Mouse (Mus musculus) heart, embryonic 11.5 days (tissue): ENCODE results near the gene Lce3c. TPM values are rescaled to one million over a fixed set of nuclear protein-coding genes. Genes with fewer than 3 reads are reported as not detected.

Source experiments
- ATAC-seq: fragments of 200-750 bp; cut with Nextera tagmentation; replicated peaks from 2 replicates; pipeline ENCODE4 v1.8.0; 2017; ENCODE audit warnings: moderate library complexity; ENCODE audit not compliant: insufficient number of reproducible peaks, low FRiP score, low TSS enrichment
- H3K27ac ChIP-seq: fragments of 300-500 bp; sonication (generic); 2 replicates; pipeline ENCODE4 v1.5.1; 2014; ENCODE audit warnings: mild to moderate bottlenecking, low read depth, low read length
- H3K27me3 ChIP-seq: fragments of 300-500 bp; sonication (generic); 2 replicates; pipeline ENCODE4 v1.6.1; 2014; ENCODE audit warnings: mild to moderate bottlenecking, low read length, mixed read lengths; ENCODE audit not compliant: control insufficient read depth, insufficient read depth
- H3K36me3 ChIP-seq: fragments of 300-500 bp; sonication (generic); 2 replicates; pipeline ENCODE4 v1.6.1; 2014; ENCODE audit warnings: mild to moderate bottlenecking, low read length, moderate library complexity, mixed read lengths; ENCODE audit not compliant: control insufficient read depth, insufficient read depth
- H3K4me1 ChIP-seq: fragments of 300-500 bp; sonication (generic); 2 replicates; pipeline ENCODE4 v1.6.1; 2014; ENCODE audit warnings: low read length; ENCODE audit not compliant: control insufficient read depth, insufficient read depth
- H3K4me2 ChIP-seq: fragments of 300-500 bp; sonication (generic); 2 replicates; pipeline ENCODE4 v1.6.1; 2014; ENCODE audit warnings: mild to moderate bottlenecking, moderate library complexity
- H3K4me3 ChIP-seq: fragments of 300-500 bp; sonication (generic); 2 replicates; pipeline ENCODE4 v1.5.1; 2014; ENCODE audit warnings: low read depth, low read length
- H3K9ac ChIP-seq: fragments of 300-500 bp; sonication (generic); 2 replicates; pipeline ENCODE4 v1.6.1; 2014; ENCODE audit warnings: mild to moderate bottlenecking, low read depth, low read length, moderate library complexity
- H3K9me3 ChIP-seq: fragments of 300-500 bp; sonication (generic); replicated peaks from 2 replicates; pipeline ENCODE4 v1.6.1; 2016; ENCODE audit warnings: low read length; ENCODE audit not compliant: control insufficient read depth
- WGBS: fragments of 180-500 bp; shearing (Covaris S2); extraction: QIAGEN DNeasy Blood & Tissue Kit; methylation state at CpG from one replicate; pipeline ENCODE4 v1.1.7; 2014; ENCODE audit not compliant: insufficient replicate concordance; 5-methylcytosine and 5-hydroxymethylcytosine counted together
- polyA plus RNA-seq: library from polyadenylated mRNA; unstranded; fragments of >200 nt; fragmentation: Nextera tagmentation; extraction: Ambion mirVana; gene quantifications from 2 replicates; pipeline ENCODE4 v1.2.1, GENCODE M21; 2014

Lce3c gene
- not detected in 2 replicates for polyA plus RNA-seq

DNA sequence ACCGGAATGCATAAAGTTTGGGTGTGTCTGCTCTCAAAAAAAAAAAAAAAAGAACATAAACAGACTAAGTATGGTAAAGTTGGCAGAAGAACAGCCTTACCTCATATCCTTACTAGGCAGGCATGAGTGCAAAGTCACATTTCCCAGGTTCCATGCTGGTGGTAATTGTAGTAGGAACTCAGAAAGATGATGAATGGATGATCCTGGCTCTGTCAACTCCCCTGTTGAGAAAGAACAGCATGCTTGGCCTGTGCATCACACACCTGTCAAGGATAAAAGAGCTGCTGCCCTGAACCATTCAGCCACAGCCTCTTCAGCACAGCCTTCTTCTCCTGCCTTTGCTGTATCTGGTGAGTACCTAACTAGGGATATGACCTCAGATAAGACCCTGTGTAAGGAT is at the start of gene Lce3c:
Gene Lce3c (plus strand): TSS at position 301 of the 400 bp plus-strand sequence.
- Histone ChIP-seq H3K36me3 (no peaks in the 10 kb centered on the region), H3K9me3 (no peaks in the 10 kb centered on the region), H3K4me2 (no peak within 1 kb of the TSS), H3K27ac (no peak within 1 kb of the TSS), H3K4me1 (no peaks in the 10 kb centered on the region), H3K9ac (no peak within 1 kb of the TSS), H3K27me3 (no peaks in the 10 kb centered on the region), H3K4me3 (no peak within 1 kb of the TSS)
- WGBS, result 73% methylated on average over 1 of the region's 1 CpGs
- no peak for ATAC-seq

DNA sequence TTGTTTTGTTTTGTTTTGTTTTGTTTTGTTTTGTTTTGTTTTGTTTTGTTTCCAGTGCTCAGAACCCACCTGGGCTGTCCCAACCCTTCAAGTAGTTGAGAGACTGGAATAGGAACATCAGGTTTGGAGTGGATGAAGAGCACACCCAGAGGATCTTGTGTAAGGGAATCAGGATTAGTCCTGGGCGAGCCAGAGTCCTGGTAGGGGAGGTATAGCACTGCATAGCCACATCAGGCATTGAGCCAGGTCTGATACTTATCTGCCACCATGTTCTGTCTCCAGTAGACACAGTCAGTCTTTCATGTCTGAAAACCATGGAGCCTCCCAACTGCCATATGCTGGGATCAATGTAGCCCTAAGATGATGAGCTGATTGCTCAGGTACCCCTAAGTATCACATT is 49.8 kb upstream of the Lce3c start:
- WGBS, result 44% methylated on average over 1 of the region's 1 CpGs
- Histone ChIP-seq H3K9ac (no peak overlapping the region), H3K36me3 (no peaks in the 10 kb centered on the region), H3K9me3 (no peaks in the 10 kb centered on the region), H3K4me1 (no peaks in the 10 kb centered on the region), H3K27ac (no peak overlapping the region), H3K27me3 (no peaks in the 10 kb centered on the region), H3K4me3 (no peak overlapping the region), H3K4me2 (no peak overlapping the region)
- ATAC-seq, result no peak

DNA sequence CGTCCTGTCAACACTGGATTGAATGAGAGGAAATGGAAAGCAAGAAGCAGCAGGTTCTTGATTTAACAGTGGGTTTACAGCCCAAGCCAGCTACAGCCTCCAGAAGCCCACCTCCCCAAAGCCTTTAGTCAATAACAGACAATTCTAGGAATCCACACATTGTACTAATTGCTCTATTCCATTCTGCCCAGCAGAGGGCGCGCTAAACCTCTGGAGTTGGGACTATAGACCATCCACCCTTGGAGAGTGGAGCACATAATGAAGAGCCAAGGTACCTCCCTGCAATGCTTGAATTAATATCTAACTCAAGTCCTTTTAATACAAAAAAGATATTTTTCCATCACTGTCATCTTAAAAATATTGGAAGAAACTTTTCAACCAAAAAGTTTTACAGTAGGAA is 41.3 kb upstream of the Lce3c start:
- no peaks in the 10 kb centered on the region for H3K9me3 ChIP-seq
- H3K4me1 ChIP-seq, result no peaks in the 10 kb centered on the region
- H3K27me3 ChIP-seq, result no peaks in the 10 kb centered on the region
- ATAC-seq, result no peak
- H3K36me3 ChIP-seq, result no peaks in the 10 kb centered on the region
- H3K27ac ChIP-seq, result no peak overlapping the region
- H3K4me3 ChIP-seq, result no peak overlapping the region
- WGBS, result 21% methylated on average over 3 of the region's 3 CpGs
- H3K9ac ChIP-seq, result no peak overlapping the region
- no peak overlapping the region for H3K4me2 ChIP-seq

DNA sequence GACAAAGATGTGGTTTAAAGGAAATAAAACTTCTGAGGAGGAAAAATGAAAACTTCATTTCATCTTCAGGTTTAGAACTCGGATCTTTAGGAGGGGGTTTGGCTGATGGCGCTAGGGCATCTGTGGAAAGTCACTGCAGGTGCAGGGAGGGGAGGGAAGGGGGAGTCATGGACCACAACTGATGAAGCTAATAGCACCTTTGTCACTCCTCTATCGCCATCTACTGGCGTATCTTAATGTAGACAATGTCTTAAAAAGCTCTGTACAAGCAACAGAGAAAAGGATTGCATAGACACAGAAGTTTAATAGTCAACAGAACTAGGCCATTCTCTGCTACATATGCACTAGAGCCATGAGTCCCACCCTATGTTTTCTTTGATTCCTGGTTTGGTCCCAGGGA is 40.6 kb upstream of the Lce3c start:
- H3K27ac ChIP-seq, result no peak overlapping the region
- H3K4me1 ChIP-seq, result no peaks in the 10 kb centered on the region
- H3K4me3 ChIP-seq, result no peak overlapping the region
- no peak for ATAC-seq
- no peak overlapping the region for H3K4me2 ChIP-seq
- no peaks in the 10 kb centered on the region for H3K36me3 ChIP-seq
- no peak overlapping the region for H3K9ac ChIP-seq
- H3K27me3 ChIP-seq, result no peaks in the 10 kb centered on the region
- 30% methylated on average over 4 of the region's 4 CpGs for WGBS
- H3K9me3 ChIP-seq, result no peaks in the 10 kb centered on the region

DNA sequence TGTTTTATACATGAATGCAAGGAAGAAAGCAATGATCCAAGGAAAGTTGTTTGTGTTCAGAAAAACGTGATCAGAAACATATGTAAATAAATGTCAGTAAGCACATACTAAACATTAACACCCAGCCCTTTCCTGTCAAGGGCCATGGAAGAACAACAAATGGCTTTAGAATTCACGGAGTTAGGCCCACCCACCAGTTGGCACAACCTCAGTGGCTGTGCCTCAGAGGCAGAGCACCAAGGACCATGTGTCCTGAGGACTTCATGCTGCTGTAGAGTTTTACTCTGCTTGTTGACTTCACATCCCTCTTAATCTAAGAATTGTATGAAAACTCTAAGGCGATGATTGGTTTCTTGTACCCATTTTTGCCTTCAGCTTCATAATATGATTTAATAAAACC is 39.1 kb upstream of the Lce3c start:
- H3K9me3 ChIP-seq, result no peaks in the 10 kb centered on the region
- no peaks in the 10 kb centered on the region for H3K36me3 ChIP-seq
- no peak for ATAC-seq
- no peak overlapping the region for H3K4me2 ChIP-seq
- no peak overlapping the region for H3K9ac ChIP-seq
- 44% methylated on average over 3 of the region's 3 CpGs for WGBS
- no peaks in the 10 kb centered on the region for H3K4me1 ChIP-seq
- H3K4me3 ChIP-seq, result no peak overlapping the region
- H3K27ac ChIP-seq, result no peak overlapping the region
- H3K27me3 ChIP-seq, result no peaks in the 10 kb centered on the region

DNA sequence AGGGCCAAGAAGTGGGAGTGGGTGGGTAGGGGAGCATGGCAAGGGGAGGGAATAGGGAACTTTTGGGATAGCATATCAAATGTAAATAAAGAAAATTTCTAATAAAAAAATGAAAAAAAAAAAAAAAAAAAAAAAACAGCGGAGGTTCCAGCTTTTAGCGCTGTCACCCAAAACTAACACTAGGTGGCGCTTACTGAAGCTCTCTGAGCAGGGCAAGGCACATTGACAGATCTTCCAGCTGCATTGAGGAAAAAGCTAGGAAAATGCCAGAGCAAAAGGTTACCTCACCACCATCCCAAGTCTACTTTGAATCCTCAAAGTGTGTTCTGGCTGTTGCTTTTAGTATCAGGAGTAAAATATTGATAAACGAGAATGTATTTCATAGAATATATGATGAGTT is 36.7 kb upstream of the Lce3c start:
- H3K9ac ChIP-seq, result no peak overlapping the region
- WGBS, result 24% methylated on average over 4 of the region's 4 CpGs
- ATAC-seq, result no peak
- no peaks in the 10 kb centered on the region for H3K36me3 ChIP-seq
- H3K27me3 ChIP-seq, result no peaks in the 10 kb centered on the region
- no peak overlapping the region for H3K4me2 ChIP-seq
- no peak overlapping the region for H3K4me3 ChIP-seq
- H3K9me3 ChIP-seq, result no peaks in the 10 kb centered on the region
- H3K4me1 ChIP-seq, result no peaks in the 10 kb centered on the region
- H3K27ac ChIP-seq, result no peak overlapping the region

DNA sequence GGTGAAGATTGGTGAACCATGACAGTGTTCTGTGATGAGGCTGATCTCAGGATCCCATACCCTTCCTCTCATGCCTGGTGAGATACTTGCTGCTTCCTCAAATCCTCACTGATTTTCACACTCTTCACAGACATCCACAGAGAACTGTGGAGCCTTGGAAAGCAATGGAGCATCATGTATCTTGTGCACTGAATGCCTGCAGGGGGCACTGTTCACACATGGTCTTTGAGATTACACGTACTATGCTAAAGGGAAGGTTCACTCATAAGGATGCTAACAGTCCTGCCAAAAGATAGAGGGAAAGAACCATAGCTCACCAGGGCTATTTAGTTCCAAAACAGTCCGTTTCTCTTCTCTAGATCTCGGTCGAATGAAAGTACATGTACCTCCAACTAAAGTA is 23.9 kb upstream of the Lce3c start:
- no peaks in the 10 kb centered on the region for H3K27me3 ChIP-seq
- H3K4me2 ChIP-seq, result no peak overlapping the region
- WGBS, result 54% methylated on average over 4 of the region's 4 CpGs
- no peak overlapping the region for H3K27ac ChIP-seq
- H3K4me3 ChIP-seq, result no peak overlapping the region
- no peak overlapping the region for H3K9ac ChIP-seq
- H3K9me3 ChIP-seq, result no peaks in the 10 kb centered on the region
- no peak for ATAC-seq
- no peaks in the 10 kb centered on the region for H3K36me3 ChIP-seq
- H3K4me1 ChIP-seq, result no peaks in the 10 kb centered on the region

DNA sequence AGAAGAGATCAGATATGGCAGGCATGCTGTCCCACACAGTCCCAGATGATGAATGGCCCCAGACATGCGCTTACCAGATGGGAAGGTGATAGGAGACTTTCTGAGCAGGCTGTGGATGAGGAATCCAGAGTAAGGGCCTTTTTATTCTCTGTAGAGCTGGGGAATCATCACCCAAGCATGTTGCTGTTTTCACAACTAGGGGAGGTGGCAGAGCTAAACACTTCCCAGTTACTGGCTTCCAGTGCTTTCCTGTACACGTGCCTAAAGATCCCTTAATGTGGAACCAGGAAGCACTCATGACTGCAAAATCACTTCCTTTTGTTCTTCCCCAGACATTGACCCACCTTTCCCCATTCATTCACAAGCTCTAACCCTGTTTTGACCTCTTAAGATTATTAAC is 18.2 kb upstream of the Lce3c start, which contains the start of gene Lce3a:
Gene Lce3a (minus strand): TSS at position 101 of the 400 bp plus-strand sequence.
- ATAC-seq, result no peak
- H3K4me2 ChIP-seq, result no peak within 1 kb of the TSS

DNA sequence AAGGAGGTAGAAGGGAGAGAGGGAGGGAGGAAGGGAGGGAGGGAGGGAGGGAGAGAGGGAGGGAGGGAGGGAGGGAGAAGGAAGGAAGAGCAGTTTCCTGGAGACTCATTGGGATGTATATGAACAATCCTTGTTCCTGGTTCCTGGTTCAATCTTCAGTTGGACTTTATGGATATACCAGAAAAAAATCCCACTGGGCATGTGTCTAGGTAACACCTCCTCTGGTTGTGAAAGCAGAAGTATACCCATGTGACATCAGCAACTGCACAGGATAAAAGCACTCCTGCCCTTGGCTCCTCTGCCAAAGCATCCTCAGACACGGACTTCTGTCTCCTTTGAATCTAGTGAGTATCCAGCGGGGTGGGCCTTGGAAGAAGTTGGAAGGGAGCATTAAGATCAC is 11.6 kb upstream of the Lce3c start, which contains the start of gene Lce3b:
Gene Lce3b (plus strand): TSS at position 301 of the 400 bp plus-strand sequence.
- Histone ChIP-seq H3K27me3 (no peaks in the 10 kb centered on the region), H3K9me3 (no peaks in the 10 kb centered on the region), H3K36me3 (no peaks in the 10 kb centered on the region), H3K9ac (no peak within 1 kb of the TSS), H3K4me3 (no peak within 1 kb of the TSS), H3K4me2 (no peak within 1 kb of the TSS), H3K27ac (no peak within 1 kb of the TSS), H3K4me1 (no peaks in the 10 kb centered on the region)
- ATAC-seq, result no peak
- WGBS, result 59% methylated on average over 2 of the region's 2 CpGs

More for the DNA sequence above, 18.2 kb upstream of the Lce3c start, which contains the start of gene Lce3a:
- H3K4me3 ChIP-seq, result no peak within 1 kb of the TSS
- no peaks in the 10 kb centered on the region for H3K9me3 ChIP-seq
- no peaks in the 10 kb centered on the region for H3K4me1 ChIP-seq
- no peak within 1 kb of the TSS for H3K9ac ChIP-seq
- no peaks in the 10 kb centered on the region for H3K27me3 ChIP-seq
- no peak within 1 kb of the TSS for H3K27ac ChIP-seq
- no peaks in the 10 kb centered on the region for H3K36me3 ChIP-seq
- WGBS, result 57% methylated on average over 2 of the region's 2 CpGs
